Mouse (Mus musculus) fat pad, adult 2 months (tissue): ENCODE results near the gene Bcat1.

Experiments
- DNase-seq: peaks from one replicate; pipeline ENCODE4 v3.0.0-alpha.2; 2011; ENCODE audit warnings: low read depth, low spot score; ENCODE audit errors: extremely low read depth

The Bcat1 gene

DNA sequence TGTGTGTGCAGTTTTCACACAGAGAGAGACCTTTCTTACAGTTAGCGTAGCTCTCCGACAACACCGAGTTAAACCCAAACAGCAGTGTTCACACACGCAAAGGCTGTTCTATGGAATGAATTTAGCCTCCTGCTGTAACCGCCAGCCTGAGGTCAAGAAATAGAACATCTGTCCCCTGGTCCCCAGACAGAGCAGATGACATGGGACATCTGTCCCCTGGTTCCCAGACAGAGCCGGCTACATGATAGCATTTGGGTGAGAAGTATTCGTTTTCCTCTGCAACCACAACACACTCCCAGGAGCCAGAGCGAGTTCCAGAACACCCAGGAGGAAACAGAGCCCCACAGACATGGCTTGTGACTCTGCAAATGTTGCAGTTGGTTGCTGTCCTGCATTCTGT lies 63.3 kb downstream of the Bcat1 start:
- DNase-seq: no peak

DNA sequence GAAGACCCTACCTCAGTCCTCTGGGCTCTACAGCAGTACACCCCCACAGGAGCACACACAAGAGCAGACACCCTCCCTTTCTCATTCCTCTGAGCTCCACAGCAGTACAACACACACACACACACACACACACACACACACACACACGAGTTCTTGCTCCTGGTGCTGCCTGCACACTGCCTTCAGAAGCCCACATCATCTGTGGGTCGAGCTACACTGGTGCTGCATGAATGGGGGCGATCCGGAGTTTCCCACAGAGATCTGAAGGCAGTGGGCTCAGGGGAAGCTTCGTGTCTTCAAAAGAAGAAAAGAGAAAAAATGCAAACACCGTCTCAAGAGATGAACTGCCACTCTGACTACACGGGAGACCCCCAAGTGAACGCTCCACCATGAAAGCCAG lies 64.8 kb downstream of the Bcat1 start:
- DNase-seq: no peak

DNA sequence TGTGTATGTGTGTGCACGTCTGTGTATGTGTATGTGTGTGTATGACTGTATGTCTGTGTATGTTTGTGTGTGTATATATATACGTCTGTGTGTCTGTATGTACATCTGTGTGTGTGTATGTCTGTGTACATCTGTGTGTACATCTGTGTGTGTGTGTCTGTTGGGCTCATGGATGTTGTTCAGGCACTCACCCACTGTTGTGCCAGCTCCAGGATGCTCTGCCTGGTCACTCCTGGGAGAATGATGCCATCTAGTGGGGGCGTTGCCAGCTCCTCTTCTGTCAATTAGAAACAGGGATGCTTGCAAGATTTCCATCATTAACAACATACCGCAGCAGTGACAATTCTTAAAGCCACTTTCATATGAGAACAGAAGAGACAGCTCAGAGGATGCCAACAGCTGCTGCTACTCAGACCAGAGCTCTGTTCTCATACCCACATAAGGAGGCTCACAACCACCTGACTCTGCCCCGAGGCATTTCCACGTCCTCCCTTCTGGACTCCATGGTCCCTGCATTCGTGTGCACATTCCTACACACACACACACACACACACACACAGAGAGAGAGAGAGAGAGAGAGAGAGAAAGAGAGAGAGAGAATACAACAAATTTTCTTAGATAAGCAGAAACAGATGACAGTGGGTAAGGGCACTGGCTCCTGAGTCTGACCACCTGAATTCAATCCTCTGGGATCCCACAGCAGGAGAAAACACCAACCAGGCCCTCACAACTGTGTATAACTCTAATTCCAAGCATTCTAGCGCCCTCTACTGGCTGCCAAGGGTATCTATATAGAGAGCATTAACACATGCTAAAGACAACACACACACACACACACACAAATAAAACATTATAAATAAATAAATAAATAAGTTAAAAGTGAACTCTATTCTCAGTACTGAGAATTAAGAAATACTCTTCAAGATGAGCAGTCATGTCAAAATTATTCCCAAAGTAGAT lies 65.8 kb downstream of the Bcat1 start:
- no peak for DNase-seq

GRCm38 (mm10) chr6:145003459-145003858 lies 72.5 kb downstream of the Bcat1 start:
- DNase-seq: no peak

GRCm38 (mm10) chr6:145002094-145002936 lies 73.7 kb downstream of the Bcat1 start:
- DNase-seq: no peak

DNA sequence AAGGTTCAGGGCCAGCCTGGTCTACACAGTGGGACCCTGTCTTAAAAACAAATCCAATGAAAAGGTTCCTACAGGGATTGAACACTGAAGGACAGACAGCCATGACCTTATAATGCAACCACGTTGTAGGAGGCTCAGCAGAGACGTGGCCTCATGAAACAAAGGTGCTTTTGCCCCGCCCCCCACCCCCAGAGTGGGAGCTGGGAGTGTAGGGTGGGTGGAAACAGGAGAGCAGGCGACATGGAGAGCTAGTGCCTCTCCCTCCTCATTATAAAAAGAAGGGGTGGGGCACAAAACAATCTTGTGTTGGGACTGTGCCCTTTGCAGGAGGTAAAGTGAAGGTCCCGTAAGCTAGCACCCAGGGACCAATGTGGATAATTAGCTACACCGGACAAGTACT lies 74.5 kb downstream of the Bcat1 start:
- no peak for DNase-seq

- DNase-seq: no peak
Observed at GRCm38 (mm10) chr6:144997229-144997628, 78.8 kb downstream of the Bcat1 start.

- no peak for DNase-seq
Observed at GRCm38 (mm10) chr6:144992111-144992510, 83.9 kb downstream of the Bcat1 start.

DNA sequence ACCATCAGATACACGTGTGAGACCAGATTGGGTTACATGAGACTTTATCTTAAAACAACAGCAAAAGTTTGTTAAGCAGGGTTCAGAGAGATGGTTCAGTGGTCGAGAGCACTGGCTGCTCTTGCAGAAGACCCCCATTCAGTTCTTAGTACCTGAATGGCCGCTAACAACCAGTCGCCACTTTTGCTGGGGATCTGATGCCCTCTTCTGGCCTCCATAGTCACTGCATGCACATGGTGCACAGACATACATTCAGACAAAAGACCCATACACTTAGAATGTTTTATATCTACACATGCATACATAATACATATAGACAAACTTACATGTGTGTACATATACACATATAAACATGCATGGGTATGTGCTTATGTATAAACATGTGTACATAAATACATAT lies 86.8 kb downstream of the Bcat1 start:
- DNase-seq: no peak

DNA sequence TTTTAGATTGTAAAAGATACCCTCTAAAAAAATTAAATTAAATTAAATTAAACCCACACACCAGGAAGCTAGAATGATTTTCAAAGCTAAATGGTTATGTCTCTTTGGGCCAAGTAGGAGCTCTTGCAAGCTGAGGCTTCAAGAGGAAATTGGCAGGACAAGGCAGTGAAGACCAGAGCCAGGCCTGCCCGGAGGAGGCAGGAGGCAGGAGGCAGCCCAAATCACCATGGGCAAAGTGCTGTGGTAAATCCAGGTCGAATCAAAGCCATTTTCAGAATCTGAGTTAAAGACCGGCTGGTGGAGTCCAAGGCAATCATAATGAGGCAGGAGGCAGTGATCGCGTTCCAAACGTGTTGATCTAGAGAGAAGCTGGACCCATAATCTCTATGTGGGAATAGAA lies 88.3 kb downstream of the Bcat1 start:
- DNase-seq: no peak

GRCm38 (mm10) chr6:144987216-144987615 lies 88.8 kb downstream of the Bcat1 start:
- DNase-seq: no peak

- DNase-seq: no peak
Observed at GRCm38 (mm10) chr6:144984221-144984620, 91.8 kb downstream of the Bcat1 start.

GRCm38 (mm10) chr6:144982093-144982492 lies 93.9 kb downstream of the Bcat1 start:
- no peak for DNase-seq

DNA sequence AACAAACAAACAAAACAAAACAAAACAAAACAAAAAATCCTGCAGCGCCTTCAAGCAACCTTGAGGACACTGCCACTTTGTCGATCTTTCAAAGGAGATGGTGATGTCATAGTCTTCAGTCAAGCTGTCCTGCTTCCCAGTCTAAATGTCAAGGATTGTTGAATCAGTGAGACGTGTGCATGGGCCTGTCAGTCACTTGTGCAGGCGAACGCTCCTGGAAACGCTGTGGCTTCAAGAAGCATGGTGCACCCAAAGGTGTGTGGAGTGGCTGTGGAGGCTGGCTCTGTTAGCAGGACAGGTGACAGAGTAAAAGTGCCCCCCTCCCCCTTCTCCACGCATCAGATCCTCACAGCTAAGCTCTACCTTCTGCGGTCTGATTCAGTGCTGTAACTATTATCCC lies 103.6 kb downstream of the Bcat1 start:
- no peak for DNase-seq

- DNase-seq: no peak
Observed at GRCm38 (mm10) chr6:144970900-144971299, 105.1 kb downstream of the Bcat1 start.

DNA sequence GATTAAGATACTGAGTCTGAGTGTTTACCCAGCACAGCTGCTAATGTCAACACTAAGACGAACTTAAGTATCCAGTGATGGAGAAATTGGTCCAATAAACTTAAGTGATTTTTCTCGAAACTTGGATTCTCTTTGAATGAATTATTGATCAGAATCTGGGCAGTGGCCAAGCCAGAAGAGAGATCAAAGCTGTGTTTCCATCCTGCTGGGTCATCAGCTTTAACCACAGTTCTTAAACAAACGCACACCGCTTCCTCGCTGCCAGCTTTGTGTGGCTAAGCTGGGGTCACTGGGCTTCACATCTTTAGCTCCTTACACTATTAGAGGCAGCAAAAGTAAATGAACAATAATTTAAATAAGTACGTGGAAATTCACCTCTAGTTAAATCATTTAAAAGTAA lies 108.4 kb downstream of the Bcat1 start:
- DNase-seq: no peak

DNA sequence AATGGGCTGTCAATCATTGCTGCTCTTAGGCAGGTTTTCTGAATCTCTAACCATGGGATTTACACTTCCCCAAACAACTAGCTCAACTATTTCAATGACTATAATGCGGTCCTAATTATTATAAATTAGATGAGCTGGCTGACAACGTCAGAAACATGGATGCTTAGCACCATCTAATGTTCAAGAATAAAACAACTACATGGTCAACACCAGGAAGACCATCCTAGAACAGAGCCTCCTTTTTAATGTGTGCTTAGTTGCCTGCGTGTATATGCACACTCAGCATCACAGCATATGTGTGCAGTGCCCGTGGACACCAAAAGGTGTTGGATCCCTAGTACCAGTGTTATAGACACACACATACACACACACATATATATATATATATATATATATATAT lies 111.8 kb downstream of the Bcat1 start:
- no peak for DNase-seq

GRCm38 (mm10) chr6:144963156-144963555 lies 112.8 kb downstream of the Bcat1 start:
- DNase-seq: no peak

DNA sequence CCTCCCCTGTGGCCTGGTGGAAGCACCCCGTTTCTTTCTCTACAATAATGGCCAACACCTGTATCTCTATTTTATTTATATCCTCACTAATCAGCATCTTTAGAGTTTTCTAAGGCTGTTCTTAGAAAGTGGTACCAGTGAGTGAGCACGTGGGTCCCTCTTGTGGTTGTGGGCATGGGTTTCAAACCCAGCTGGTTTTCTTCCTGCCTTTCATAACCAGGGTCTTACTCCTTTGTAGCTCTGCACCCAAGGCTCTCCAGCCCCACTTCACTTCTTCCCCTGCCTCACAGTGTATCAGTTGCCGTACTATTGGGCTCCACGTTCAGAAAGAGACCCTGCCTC lies 114.0 kb downstream of the Bcat1 start:
- no peak for DNase-seq

DNA sequence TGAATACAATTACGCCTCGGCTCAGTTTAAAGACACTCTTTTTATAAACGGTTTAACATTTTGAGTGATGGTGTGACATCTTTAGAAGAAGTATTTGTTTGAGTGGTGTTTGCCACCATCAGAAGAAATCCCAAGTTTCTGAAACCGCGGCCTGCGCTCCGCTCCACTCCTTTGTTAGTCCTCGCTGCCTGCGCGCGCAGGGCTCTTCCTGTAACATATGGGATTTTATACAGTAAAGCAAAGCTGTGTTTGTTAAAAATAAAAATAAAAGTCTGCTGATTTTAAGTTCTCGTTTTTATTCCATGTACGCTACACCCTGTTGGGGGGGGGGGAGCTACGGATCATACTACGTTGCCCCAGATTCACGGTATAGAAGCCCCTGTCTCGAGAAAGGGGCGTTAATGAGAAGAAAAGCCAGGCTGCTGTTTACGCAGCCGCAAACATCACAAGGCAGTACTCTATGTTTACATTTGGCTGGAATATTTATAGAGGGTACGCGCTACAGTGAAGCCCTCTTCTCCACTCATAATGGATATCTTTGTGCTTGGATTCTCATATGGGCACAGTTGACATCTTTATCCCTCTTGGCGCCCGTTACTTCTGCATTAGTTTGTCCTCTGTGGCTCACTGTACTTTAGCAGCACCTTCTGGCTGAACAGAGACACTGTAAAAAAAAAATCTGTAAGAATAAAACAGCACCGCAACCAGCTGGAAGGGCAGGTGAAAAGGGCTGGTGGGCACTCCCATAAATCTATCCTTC lies 114.6 kb downstream of the Bcat1 start:
- no peak for DNase-seq

GRCm38 (mm10) chr6:144955887-144956547 lies 120.0 kb downstream of the Bcat1 start:
- DNase-seq: no peak
